Comparison of ENCODE assay signal across 13 mouse cellular contexts in the genomic region with DNA sequence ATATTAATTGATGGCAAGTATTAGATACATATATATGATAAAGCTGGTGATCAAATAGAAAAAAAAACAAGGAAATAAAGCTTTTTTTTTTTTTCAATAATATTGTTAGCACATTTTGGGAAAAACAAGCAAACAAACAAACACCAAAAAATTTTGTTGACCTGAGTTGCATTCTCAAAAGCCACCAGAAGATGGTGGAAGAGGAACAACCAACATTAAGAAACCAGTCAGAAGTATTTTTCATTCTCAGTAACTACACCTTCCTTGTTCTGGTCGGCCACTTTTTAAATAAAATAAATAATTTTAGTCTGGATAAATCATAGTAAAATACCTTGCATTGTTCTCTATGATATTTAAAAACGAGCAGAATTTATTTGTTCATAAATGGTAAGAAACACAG.
DNase-seq lines count a peak whose midpoint lies in the region; ATAC-seq and TF ChIP-seq lines count a peak whose summit lies in the region.
"Had no signal": no experiment of that assay in that cellular context is flagged by ENCODE, and none has a peak within 500 bp of the region (broad histone marks: within the 10 kb centered on the region; RNA-seq: fewer than 3 reads in every experiment).

No protein-coding gene starts in this region.

- no peak for TF ChIP-seq POLR2A in brain, embryonic 14.5 days (IDR thresholded peaks at IDR 0.05; ENCODE audit: borderline replicate concordance, extremely low read depth, insufficient read depth, insufficient read length, poor library complexity, severe bottlenecking)

- no peaks in the 10 kb centered on the region for H3K36me3 ChIP-seq in forebrain, postnatal 0 days (ENCODE audit: insufficient read depth)
- no peaks in the 10 kb centered on the region for H3K36me3 ChIP-seq in forebrain, embryonic 15.5 days
- H3K36me3 ChIP-seq in forebrain, embryonic 12.5 days (replicated peaks): no peaks in the 10 kb centered on the region
- H3K36me3 ChIP-seq: embryonic facial prominence, embryonic 15.5 days; heart, embryonic 15.5 days; neural tube, embryonic 13.5 days had no signal

- no peak overlapping the region for H3K4me3 ChIP-seq in forebrain, postnatal 0 days (ENCODE audit: low read depth, low read length)
- H3K4me3 ChIP-seq in forebrain, embryonic 15.5 days: no peak overlapping the region
- H3K4me3 ChIP-seq in forebrain, embryonic 12.5 days (replicated peaks): no peak overlapping the region
- H3K4me3 ChIP-seq: embryonic facial prominence, embryonic 15.5 days; heart, embryonic 15.5 days; neural tube, embryonic 13.5 days had no signal

- DNase-seq in forebrain, postnatal 0 days: peak; percentile 69
- peak; percentile 21 to 37 for DNase-seq in left cerebral cortex, postnatal 25 days (ENCODE audit: low spot score in 2 of 2)
- DNase-seq in left cerebral cortex, adult 8-10 months (ENCODE audit: low spot score in 2 of 2): no peak
- DNase-seq in ES-CJ7 (ENCODE audit: low read depth, low spot score): peak; percentile 8
- peak; percentile 64 for DNase-seq in brain, embryonic 14.5 days (ENCODE audit: low read depth)
- DNase-seq in adrenal gland, postnatal 14 days: no peak
- DNase-seq: thymus, postnatal 14 days had no signal

- H3K9ac ChIP-seq in forebrain, postnatal 0 days: no peak overlapping the region
- H3K9ac ChIP-seq in forebrain, embryonic 15.5 days (replicated peaks): no peak overlapping the region
- no peak overlapping the region for H3K9ac ChIP-seq in forebrain, embryonic 12.5 days
- H3K9ac ChIP-seq: embryonic facial prominence, embryonic 15.5 days; heart, embryonic 15.5 days; neural tube, embryonic 13.5 days had no signal

- no peaks in the 10 kb centered on the region for H3K4me1 ChIP-seq in forebrain, postnatal 0 days (ENCODE audit: insufficient read depth)
- no peaks in the 10 kb centered on the region for H3K4me1 ChIP-seq in forebrain, embryonic 15.5 days
- H3K4me1 ChIP-seq in forebrain, embryonic 12.5 days: no peaks in the 10 kb centered on the region
- H3K4me1 ChIP-seq: embryonic facial prominence, embryonic 15.5 days; heart, embryonic 15.5 days; neural tube, embryonic 13.5 days had no signal

- no peak overlapping the region for H3K27ac ChIP-seq in forebrain, postnatal 0 days (ENCODE audit: low read depth, low read length)
- H3K27ac ChIP-seq in forebrain, embryonic 15.5 days (replicated peaks): no peak overlapping the region
- H3K27ac ChIP-seq in forebrain, embryonic 12.5 days: no peak overlapping the region
- H3K27ac ChIP-seq: embryonic facial prominence, embryonic 15.5 days; heart, embryonic 15.5 days; neural tube, embryonic 13.5 days had no signal

- intact Hi-C loops in left cerebral cortex, postnatal 25 days (cut with DNase I): loop anchor here (10.0 kb wide), 1 partner anchor 931 kb away; no protein-coding TSS in a partner anchor

- H3K9me3 ChIP-seq in forebrain, postnatal 0 days (ENCODE audit: low read length): no peaks in the 10 kb centered on the region
- H3K9me3 ChIP-seq in forebrain, embryonic 15.5 days: no peaks in the 10 kb centered on the region
- no peaks in the 10 kb centered on the region for H3K9me3 ChIP-seq in forebrain, embryonic 12.5 days
- H3K9me3 ChIP-seq: embryonic facial prominence, embryonic 15.5 days; heart, embryonic 15.5 days; neural tube, embryonic 13.5 days had no signal

- no peaks in the 10 kb centered on the region for H3K27me3 ChIP-seq in forebrain, postnatal 0 days (ENCODE audit: insufficient read depth, low read length)
- no peaks in the 10 kb centered on the region for H3K27me3 ChIP-seq in forebrain, embryonic 15.5 days
- H3K27me3 ChIP-seq in forebrain, embryonic 12.5 days: no peaks in the 10 kb centered on the region
- H3K27me3 ChIP-seq: embryonic facial prominence, embryonic 15.5 days; heart, embryonic 15.5 days; neural tube, embryonic 13.5 days had no signal

- WGBS in forebrain, postnatal 0 days: 20% methylated on average over 2 of the region's 2 CpGs
- WGBS in forebrain, embryonic 15.5 days: 25% methylated on average over 2 of the region's 2 CpGs
- 29% methylated on average over 2 of the region's 2 CpGs for WGBS in forebrain, embryonic 12.5 days

- H3K4me2 ChIP-seq in forebrain, postnatal 0 days (ENCODE audit: low read depth): no peak overlapping the region
- H3K4me2 ChIP-seq in forebrain, embryonic 15.5 days (replicated peaks): no peak overlapping the region
- H3K4me2 ChIP-seq in forebrain, embryonic 12.5 days: no peak overlapping the region
- H3K4me2 ChIP-seq: embryonic facial prominence, embryonic 15.5 days; heart, embryonic 15.5 days; liver, embryonic 11.5 days; neural tube, embryonic 13.5 days had no signal

- peak; percentile 71 for TF ChIP-seq CTCF in forebrain, postnatal 0 days (IDR thresholded peaks at IDR 0.05; ENCODE audit: low read depth)
- 0 out of 2 replicates have a peak, but pooled peaks have one; percentile 34 for TF ChIP-seq CTCF in brain, embryonic 14.5 days (IDR thresholded peaks at IDR 0.05; ENCODE audit: borderline replicate concordance, extremely low read depth, insufficient read depth, insufficient read length)

- no peak for ATAC-seq in forebrain, postnatal 0 days
- no peak for ATAC-seq in forebrain, embryonic 15.5 days (replicated peaks)
- ATAC-seq in forebrain, embryonic 12.5 days (ENCODE audit: low FRiP score): no peak

Comparison
In these comparisons a context has a peak if more than half of its experiments do, and no peak if none do; other contexts are left out.
1. DNase-seq: peak in forebrain, postnatal 0 days (single experiment), left cerebral cortex, postnatal 25 days (2 of 2), ES-CJ7 (single experiment) and brain, embryonic 14.5 days (single experiment); none in left cerebral cortex, adult 8-10 months (0 of 2) and adrenal gland, postnatal 14 days (single experiment).